Mouse (Mus musculus) bone marrow macrophage, adult 2 months (primary cell): ENCODE data around the gene Gbx1.

Source experiments
- CTCF ChIP-seq: IDR thresholded peaks from 2 replicates; pipeline ENCODE4 v1.5.1; 2012; ENCODE audit warnings: low read depth, mild to moderate bottlenecking, low read length, moderate library complexity
- POLR2A ChIP-seq: IDR thresholded peaks from 2 replicates; pipeline ENCODE4 v1.6.1; 2012; ENCODE audit warnings: mild to moderate bottlenecking, low read depth, low read length, borderline replicate concordance

DNA sequence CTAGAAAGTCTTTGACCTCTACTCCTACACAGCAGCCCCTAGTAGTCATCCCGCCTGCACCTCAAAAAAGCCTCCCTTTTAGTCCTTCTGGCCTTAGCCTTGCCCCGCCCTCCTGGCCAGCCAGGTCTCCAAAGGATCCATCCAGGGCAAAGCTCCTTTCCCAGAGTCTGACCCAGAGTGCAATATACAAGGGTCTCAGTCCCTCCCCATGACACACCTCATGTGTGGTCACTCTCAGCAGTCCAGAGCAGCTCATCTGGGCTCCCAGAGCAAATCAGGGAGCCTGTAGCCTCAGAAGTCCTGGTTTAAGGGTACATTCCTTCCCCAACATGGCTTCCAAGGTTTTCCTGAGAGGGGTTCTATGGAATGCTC lies 24.3 kb upstream of the Gbx1 start:
- TF ChIP-seq CTCF (no peak), POLR2A (no peak)
